Mouse (Mus musculus) brain, embryonic 14.5 days (tissue): Measurements from ENCODE around the gene Lemd1.

Source experiments
- CTCF ChIP-seq: fragments of 200-500 bp; IDR thresholded peaks from 2 replicates; pipeline ENCODE4 v1.5.1; 2012; ENCODE audit warnings: inconsistent platforms, mild to moderate bottlenecking, moderate library complexity, borderline replicate concordance; ENCODE audit not compliant: insufficient read depth, insufficient read length; ENCODE audit errors: extremely low read depth
- POLR2A ChIP-seq: fragments of 200-500 bp; IDR thresholded peaks from 2 replicates; pipeline ENCODE4 v1.6.1; 2012; ENCODE audit warnings: mild to moderate bottlenecking, inconsistent platforms, borderline replicate concordance; ENCODE audit not compliant: poor library complexity, insufficient read depth, insufficient read length, severe bottlenecking; ENCODE audit errors: extremely low read depth

DNA sequence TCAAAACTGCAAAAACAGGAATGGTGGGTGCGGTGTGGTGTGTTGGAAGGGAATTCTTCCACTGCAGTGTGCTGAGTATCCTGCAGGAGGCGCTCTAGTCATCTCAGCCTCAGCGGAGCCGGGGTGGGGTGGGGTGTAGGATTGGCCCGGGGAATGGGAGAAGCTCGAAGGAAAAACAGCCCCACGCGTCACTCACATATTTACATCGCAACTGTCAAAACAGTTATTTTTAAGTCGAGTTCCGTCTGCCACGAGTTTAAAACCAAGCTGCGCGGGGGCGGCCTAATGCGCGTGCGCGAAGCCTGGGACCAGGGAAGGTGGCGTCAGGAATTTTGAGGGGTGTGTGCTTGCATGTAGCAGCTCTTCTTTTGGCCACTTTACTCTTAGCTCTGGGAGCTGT, 21.0 kb downstream of the Lemd1 start:
- TF ChIP-seq CTCF (peak; percentile 85), POLR2A (no peak)
